Mouse (Mus musculus): ENCODE data around the gene Fubp1.

The Fubp1 gene

DNA sequence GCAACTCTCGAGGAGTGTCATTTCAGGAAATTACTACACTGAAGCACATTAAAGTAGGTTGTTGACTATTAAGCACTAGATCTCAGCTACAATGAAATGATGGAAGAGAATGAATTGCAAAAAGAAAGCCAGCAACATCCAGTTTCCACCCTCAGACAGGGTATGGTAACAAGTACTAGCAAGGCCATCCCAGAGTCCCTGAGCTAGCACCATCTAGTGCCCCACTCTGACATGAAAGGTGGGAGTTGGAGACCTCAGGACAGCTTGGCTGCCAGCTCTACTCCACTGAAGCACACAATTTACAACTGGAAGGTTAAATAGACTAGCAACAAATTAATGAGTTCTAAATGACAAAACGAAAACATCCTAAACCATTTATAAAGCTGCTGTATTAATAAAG lies 67.7 kb downstream of the Fubp1 start:
- no peak for DNase-seq (ENCODE audit: low spot score)

DNA sequence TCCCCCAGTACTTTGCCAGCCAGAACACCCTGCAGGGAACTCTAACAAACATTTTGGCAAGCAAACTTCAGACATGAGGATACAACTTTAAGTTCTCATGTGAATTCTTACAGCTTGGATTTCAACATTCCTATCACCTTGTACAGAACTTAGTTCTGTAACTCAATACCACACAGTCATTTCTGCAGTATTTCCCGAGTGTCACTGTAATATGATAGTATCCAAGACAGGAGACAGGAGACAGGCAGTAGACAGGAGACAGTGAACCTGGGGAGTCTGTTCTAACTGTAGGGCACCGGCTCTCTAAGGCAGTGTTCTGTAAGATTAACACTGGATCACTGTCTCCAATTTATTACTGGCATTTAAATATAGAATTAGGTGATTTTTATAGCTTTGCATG lies 68.2 kb downstream of the Fubp1 start:
- no peak for DNase-seq (ENCODE audit: low spot score)

- DNase-seq (ENCODE audit: low spot score): no peak
Measured at GRCm38 (mm10) chr3:152282126-152282525, 71.9 kb downstream of the Fubp1 start.

DNA sequence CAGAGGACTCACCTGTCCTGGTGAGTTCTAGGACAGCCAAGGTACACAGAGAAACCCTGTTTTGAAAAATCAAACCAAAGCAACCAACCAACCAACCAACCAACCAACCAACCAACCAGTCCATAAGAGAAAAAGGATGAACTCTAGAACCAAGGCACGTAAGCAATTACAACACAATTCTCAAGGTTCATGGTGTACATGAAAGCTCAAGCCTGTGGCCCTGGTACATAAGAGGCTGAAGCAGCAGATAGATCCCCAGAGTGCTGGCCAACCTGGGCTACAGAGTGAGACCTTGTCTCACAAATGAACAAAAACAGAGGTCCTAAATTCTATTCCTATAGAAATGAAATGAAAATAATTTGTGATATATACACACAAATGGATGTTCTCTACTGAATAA lies 74.1 kb downstream of the Fubp1 start:
- DNase-seq (ENCODE audit: low spot score): no peak

GRCm38 (mm10) chr3:152284759-152285158 lies 74.5 kb downstream of the Fubp1 start:
- DNase-seq (ENCODE audit: low spot score): no peak

Data from testis, postnatal 14 days (tissue).